Mouse (Mus musculus): ENCODE data around the gene Dock8. TPM values are rescaled to one million over a fixed set of nuclear protein-coding genes. Genes with fewer than 3 reads are reported as not detected.
A peak's percentile ranks its signal among the peaks of the same experiment; 100 is the strongest.

Dock8 gene
- polyA plus RNA-seq, 1 experiment from 2014 or later: 4.2 TPM

DNA sequence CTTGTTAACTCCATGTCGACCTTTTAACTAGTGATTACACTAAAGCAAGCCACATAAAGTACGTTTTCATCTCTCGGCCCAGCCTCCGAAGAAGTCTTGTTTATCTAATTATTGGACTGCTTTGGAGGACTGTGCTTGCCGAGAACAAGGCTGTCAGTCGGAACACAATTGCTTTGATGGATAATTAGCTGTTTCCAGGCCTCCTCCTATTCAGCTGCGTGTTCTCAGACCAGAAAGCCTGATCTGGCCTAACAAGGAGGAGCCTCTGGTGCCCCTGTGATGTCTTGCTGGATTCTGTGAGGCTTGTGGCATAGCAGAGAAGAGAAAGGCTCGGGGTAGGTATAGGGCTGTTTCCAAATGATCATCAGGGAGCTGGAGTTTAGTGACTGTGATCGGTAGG is 106.3 kb downstream of the Dock8 start:
- no peak overlapping the region for H3K9ac ChIP-seq
- no peak overlapping the region for H3K4me2 ChIP-seq
- ATAC-seq (replicated peaks; ENCODE audit: low FRiP score): no peak
- no peaks in the 10 kb centered on the region for H3K27me3 ChIP-seq
- H3K9me3 ChIP-seq (replicated peaks): no peaks in the 10 kb centered on the region
- H3K36me3 ChIP-seq: no peaks in the 10 kb centered on the region
- H3K4me3 ChIP-seq (replicated peaks): no peak overlapping the region
- H3K27ac ChIP-seq: no peak overlapping the region
- H3K4me1 ChIP-seq: no peaks in the 10 kb centered on the region
- 49% methylated on average over 9 of the region's 9 CpGs for WGBS

DNA sequence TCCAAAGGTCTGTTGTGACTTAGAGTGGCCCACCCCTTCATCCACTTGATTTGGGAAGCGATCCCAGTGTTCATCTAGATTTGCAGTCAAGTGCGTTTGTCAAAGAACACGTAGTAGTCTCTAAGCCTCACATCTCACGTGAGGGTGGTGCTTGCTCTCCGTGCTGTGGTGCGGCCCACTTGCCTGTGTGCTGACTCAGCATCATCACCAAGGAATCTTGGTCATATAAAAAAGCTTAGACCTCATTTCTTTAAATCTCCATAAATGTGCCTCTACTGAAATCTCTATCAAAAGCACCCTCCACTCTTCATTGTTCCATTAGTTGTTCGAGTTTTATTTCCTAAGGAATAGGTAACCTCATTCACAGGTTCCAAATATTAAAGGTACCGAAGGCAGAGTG is 107.0 kb downstream of the Dock8 start:
- Histone ChIP-seq H3K27ac (no peak overlapping the region), H3K4me2 (no peak overlapping the region), H3K9ac (no peak overlapping the region), H3K4me3 (replicated peaks) (no peak overlapping the region), H3K27me3 (no peaks in the 10 kb centered on the region), H3K4me1 (no peaks in the 10 kb centered on the region), H3K36me3 (no peaks in the 10 kb centered on the region), H3K9me3 (replicated peaks) (no peaks in the 10 kb centered on the region)
- no peak for ATAC-seq (replicated peaks; ENCODE audit: low FRiP score)
- WGBS: 93% methylated on average over 8 of the region's 8 CpGs

DNA sequence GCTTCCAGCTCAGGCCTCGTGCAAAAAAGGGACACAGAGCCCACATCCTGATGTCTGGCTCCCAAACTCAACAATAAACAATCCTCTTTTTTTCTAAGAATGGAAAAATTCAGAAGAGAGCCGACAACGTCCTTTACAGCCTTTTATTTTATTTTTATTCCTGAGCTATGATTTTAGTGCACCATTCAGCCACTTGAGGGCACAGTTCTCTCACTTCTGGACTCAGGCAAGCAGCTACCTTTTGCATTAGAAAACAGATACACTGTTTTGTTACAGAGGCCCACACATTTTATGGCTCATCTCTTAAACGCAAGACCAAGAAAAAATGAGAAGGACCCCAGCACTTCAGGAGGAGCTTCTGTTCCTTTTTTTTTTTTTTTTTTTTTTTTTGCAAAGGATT is 108.1 kb downstream of the Dock8 start:
- ATAC-seq (replicated peaks; ENCODE audit: low FRiP score): no peak
- 27% methylated on average over 4 of the region's 4 CpGs for WGBS

DNA sequence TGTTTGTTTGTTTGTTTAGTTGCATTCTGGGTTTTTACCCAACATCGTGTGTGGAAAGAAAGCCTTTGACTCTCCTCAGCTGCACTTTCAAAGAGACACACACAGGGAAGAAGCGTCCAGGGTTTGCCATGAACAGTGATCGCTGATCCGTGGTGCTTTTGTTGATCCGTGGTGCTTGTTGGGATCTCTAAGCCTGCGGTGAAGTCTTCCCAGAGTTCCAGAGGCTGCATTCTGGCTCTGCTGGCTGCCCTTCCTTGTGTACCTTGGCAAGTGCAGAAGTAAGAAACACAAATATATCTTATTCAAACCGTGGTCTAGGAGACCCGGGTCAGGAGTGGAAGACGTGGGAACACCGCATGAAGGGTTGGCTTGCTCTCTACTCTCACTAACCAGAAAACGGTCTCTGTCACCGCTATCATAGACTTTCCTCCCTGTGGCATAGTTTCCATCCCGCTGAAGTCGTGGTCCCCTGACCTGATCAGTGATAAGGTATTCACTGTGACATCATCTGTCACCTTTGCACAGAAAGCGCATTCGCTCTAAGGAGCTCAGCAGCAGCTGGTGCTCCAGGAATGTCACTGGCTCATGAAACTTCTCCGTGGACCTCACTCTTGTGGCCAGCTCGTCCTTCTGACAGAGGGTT is 112.4 kb downstream of the Dock8 start:
- no peak for ATAC-seq (replicated peaks; ENCODE audit: low FRiP score)
- 60% methylated on average over 18 of the region's 18 CpGs for WGBS
- H3K4me2 ChIP-seq: peak overlapping the region; percentile 18

More for the DNA sequence above, 108.1 kb downstream of the Dock8 start:
- H3K27me3 ChIP-seq: no peaks in the 10 kb centered on the region
- H3K4me2 ChIP-seq: peak overlapping the region; percentile 31; the same call in 1 of the 2 replicates
- H3K36me3 ChIP-seq: no peaks in the 10 kb centered on the region
- no peaks in the 10 kb centered on the region for H3K9me3 ChIP-seq (replicated peaks)
- H3K4me1 ChIP-seq: peaks cover 5% of the 10 kb centered on the region
- no peak overlapping the region for H3K9ac ChIP-seq
- H3K27ac ChIP-seq: no peak overlapping the region
- no peak overlapping the region for H3K4me3 ChIP-seq (replicated peaks)

DNA sequence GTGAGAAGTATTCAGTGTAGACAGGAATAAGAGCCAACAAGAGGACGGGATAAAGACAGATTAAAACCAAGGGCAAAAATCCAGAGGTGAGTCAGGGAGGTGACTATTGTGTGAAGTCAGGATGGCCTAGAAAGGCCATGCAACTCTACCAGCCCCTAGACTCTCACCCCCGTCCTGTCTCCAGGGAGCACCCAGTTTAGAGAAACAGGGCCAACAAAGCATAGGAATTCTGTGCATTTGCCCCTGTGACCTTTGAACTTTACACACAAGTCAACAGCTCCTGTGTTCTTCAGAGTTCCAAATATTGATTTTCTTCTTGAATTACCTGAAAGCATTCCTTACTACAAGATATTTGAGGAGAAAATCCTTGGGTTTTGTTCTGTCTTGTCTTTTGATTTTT is 117.6 kb downstream of the Dock8 start:
- 80% methylated on average over 2 of the region's 2 CpGs for WGBS
- ATAC-seq (replicated peaks; ENCODE audit: low FRiP score): no peak
- H3K9ac ChIP-seq: no peak overlapping the region

More for the DNA sequence above, 112.4 kb downstream of the Dock8 start:
- no peak overlapping the region for H3K27ac ChIP-seq
- H3K9me3 ChIP-seq (replicated peaks): no peaks in the 10 kb centered on the region
- H3K36me3 ChIP-seq: no peaks in the 10 kb centered on the region
- H3K4me1 ChIP-seq: peaks cover 5% of the 10 kb centered on the region
- no peaks in the 10 kb centered on the region for H3K27me3 ChIP-seq
- H3K9ac ChIP-seq: no peak overlapping the region
- no peak overlapping the region for H3K4me3 ChIP-seq (replicated peaks)

DNA sequence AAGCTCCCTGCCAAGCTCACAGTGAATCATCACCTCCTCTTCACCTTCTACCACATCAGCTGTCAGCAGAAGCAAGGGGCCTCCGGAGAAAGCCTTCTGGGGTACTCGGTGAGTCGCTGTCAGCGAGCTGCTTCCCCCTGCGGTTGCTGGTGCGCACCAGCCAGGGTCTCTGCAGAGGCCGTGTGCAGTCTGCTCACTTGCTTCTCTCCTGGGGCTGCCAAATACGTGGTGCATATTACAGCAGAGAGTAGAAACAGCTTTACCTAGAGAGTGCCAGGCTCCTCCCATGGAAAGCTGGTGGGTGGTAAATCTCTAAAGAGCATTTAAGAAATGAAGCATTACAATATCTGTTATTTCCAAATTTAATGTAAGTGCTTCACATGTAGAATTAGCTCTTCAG is 123.1 kb downstream of the Dock8 start:
- Histone ChIP-seq H3K4me1 (no peaks in the 10 kb centered on the region), H3K9ac (no peak overlapping the region), H3K27ac (no peak overlapping the region), H3K36me3 (no peaks in the 10 kb centered on the region), H3K9me3 (replicated peaks) (no peaks in the 10 kb centered on the region), H3K4me3 (replicated peaks) (no peak overlapping the region), H3K4me2 (no peak overlapping the region), H3K27me3 (no peaks in the 10 kb centered on the region)
- WGBS: 68% methylated on average over 8 of the region's 8 CpGs
- ATAC-seq (replicated peaks; ENCODE audit: low FRiP score): no peak

More for the DNA sequence above, 117.6 kb downstream of the Dock8 start:
- Histone ChIP-seq H3K9me3 (replicated peaks) (no peaks in the 10 kb centered on the region), H3K27ac (no peak overlapping the region), H3K27me3 (no peaks in the 10 kb centered on the region), H3K36me3 (no peaks in the 10 kb centered on the region), H3K4me2 (no peak overlapping the region), H3K4me1 (peaks cover under 1% of the 10 kb centered on the region; the same call in 1 of the 2 replicates), H3K4me3 (replicated peaks) (no peak overlapping the region)

DNA sequence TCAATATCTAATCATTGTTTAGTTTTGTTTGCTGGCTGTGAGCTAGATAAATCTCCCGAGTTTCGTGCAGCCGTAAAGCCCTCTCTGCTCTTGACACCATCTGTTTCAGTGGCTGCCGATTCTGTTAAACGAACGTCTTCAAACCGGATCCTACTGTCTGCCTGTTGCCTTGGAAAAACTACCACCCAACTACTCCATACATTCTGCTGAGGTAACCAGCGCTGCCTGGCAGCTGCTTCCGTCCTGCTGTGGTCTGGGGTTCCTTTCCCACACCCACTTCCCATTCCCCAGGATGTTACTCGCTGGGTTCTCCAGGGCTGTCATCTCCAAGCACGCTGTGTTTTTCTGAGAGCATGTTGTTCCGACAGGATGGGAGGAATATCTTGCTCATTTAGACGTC is 123.7 kb downstream of the Dock8 start:
- no peak overlapping the region for H3K9ac ChIP-seq
- H3K4me3 ChIP-seq (replicated peaks): no peak overlapping the region
- H3K9me3 ChIP-seq (replicated peaks): no peaks in the 10 kb centered on the region
- 56% methylated on average over 13 of the region's 13 CpGs for WGBS
- H3K27me3 ChIP-seq: no peaks in the 10 kb centered on the region
- no peak overlapping the region for H3K4me2 ChIP-seq
- no peak overlapping the region for H3K27ac ChIP-seq
- ATAC-seq (replicated peaks; ENCODE audit: low FRiP score): no peak
- H3K36me3 ChIP-seq: no peaks in the 10 kb centered on the region
- H3K4me1 ChIP-seq: no peaks in the 10 kb centered on the region

DNA sequence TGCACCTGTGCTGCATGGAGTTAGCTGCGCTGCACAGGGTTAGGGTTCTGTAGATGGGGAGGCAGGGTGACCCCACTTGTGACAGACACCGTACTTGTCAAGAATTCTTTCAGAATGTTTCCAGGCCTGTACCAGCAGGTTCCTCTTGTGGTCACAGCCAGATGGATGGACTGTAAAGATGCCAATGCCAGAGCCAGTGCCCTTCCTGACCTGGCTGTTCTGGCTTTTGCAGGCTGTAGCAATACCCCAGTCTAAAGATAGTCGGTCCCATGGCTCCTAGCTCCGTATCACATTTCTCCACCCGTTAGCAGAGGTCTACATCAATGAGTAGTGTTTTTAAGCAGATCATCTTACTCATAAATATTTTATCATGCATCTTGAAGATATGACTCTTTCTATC is 124.1 kb downstream of the Dock8 start:
- Histone ChIP-seq H3K4me1 (no peaks in the 10 kb centered on the region), H3K27ac (no peak overlapping the region), H3K36me3 (no peaks in the 10 kb centered on the region), H3K4me3 (replicated peaks) (no peak overlapping the region), H3K9me3 (replicated peaks) (no peaks in the 10 kb centered on the region), H3K27me3 (no peaks in the 10 kb centered on the region), H3K9ac (no peak overlapping the region), H3K4me2 (no peak overlapping the region)
- ATAC-seq (replicated peaks; ENCODE audit: low FRiP score): no peak
- WGBS: 76% methylated on average over 5 of the region's 5 CpGs

DNA sequence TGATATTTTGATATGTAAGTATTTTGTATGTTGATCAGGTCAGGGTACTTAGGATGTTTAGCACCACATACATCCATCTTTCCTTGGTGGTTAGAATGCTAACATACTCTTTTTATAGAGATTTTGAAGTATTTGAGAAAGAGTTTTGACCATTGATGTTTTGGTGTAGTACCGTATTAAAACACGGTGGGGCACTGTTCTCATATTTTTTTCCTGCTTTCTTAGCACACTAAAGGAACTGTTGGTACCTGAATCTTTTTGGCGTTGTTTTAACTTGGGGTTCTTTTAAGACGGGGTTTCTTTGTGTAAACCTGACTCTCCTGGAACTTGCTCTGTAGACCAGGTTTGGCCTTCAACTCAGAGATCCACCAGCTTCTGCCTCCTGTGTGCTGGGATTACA is 133.0 kb downstream of the Dock8 start:
- Histone ChIP-seq H3K9ac (no peak overlapping the region), H3K4me1 (no peaks in the 10 kb centered on the region), H3K9me3 (replicated peaks) (no peaks in the 10 kb centered on the region), H3K36me3 (no peaks in the 10 kb centered on the region), H3K27me3 (no peaks in the 10 kb centered on the region), H3K4me3 (replicated peaks) (no peak overlapping the region), H3K4me2 (no peak overlapping the region), H3K27ac (no peak overlapping the region)
- no peak for ATAC-seq (replicated peaks; ENCODE audit: low FRiP score)
- 11% methylated on average over 4 of the region's 4 CpGs for WGBS

DNA sequence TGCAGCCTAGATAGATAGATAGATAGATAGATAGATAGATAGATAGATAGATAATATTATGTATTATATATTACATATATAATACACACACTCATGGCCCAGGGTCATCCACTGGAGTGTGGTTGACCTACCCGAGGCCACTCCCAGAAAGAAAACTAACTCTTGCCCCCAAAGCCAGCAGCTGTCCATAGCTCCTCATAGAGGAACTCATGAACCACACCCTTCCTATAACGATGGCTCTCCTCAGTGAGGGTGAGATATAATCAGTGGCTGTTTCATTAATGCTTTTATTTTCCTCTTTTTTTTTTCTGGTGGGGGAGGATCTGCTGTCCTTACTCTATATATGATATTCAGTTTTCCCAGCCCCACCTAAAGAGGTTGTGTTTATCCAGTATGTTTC is 134.6 kb downstream of the Dock8 start:
- peaks cover 11% of the 10 kb centered on the region; the same call in 1 of the 2 replicates for H3K4me1 ChIP-seq
- H3K4me3 ChIP-seq (replicated peaks): no peak overlapping the region
- no peak overlapping the region for H3K9ac ChIP-seq
- H3K27me3 ChIP-seq: no peaks in the 10 kb centered on the region
- H3K36me3 ChIP-seq: no peaks in the 10 kb centered on the region
- H3K4me2 ChIP-seq: no peak overlapping the region
- 73% methylated on average over 2 of the region's 2 CpGs for WGBS
- no peak for ATAC-seq (replicated peaks; ENCODE audit: low FRiP score)
- H3K9me3 ChIP-seq (replicated peaks): no peaks in the 10 kb centered on the region
- no peak overlapping the region for H3K27ac ChIP-seq

DNA sequence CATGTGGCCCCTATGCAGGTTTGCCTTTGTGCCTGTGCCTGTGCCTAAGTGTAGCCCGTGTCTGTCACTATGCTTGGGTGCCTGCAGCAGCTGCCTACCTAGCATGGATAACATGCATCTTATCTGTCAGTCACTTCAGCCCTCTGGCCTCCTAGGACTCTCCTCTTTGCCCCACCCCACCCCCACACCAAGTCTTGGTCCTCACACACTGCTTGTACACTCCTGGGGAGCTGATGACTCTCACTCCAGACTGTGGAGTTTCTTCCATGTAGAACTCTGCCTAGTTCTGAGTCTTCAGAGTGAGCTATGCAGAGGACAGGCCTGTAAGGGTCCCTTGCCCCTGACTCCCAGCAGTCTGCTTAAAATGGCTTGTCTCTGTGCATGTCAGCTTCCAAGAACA is 136.8 kb downstream of the Dock8 start:
- H3K9ac ChIP-seq: no peak overlapping the region
- H3K4me3 ChIP-seq (replicated peaks): no peak overlapping the region
- ATAC-seq (replicated peaks; ENCODE audit: low FRiP score): no peak
- H3K27me3 ChIP-seq: no peaks in the 10 kb centered on the region
- WGBS: 54% methylated on average over 1 of the region's 1 CpGs
- H3K4me2 ChIP-seq: no peak overlapping the region
- no peaks in the 10 kb centered on the region for H3K36me3 ChIP-seq
- H3K9me3 ChIP-seq (replicated peaks): no peaks in the 10 kb centered on the region
- no peak overlapping the region for H3K27ac ChIP-seq
- H3K4me1 ChIP-seq: peaks cover 11% of the 10 kb centered on the region; the same call in 1 of the 2 replicates

DNA sequence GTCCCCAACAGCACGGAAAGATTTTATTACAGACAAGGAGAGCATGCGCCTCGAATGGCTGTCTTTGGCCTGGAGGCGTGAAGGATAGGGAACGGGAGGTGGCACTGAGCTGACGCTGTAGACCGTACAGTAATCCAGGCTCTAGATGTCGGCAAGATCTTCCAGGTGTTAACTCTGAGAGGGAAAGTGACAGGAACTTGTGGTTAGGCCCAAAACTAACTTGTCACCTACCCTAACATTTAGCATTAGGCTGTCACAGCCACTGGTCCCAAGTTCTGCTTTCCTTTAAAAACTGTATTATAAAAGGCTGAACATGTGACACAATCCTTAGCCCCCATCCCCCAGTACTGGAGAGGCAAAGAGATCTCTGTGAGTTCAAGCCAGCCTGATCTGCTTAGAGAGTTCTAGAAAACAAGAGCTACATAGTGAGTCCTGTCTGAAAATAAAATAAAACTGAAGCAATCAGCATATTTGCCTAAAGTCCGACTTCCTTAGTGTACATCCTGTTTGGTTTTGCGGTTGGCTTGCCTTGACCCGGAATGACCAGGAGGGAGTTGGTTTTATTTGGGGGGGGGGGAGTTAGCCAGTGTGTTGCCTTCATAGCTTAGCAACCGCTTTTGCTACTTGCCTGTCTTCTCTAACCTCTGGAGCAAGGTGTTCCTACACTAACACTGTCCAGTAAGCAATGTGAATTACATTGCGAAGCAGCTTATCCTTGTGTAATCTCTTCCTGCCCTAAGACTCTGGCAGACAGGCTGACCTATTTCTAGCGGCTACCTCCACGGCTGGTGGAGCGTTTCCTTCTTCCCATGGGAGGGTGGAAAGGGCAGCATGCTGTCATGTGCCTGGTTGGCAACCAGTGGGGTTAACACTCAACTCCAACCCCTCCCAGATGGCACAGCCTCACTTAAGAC is 138.8 kb downstream of the Dock8 start:
- Histone ChIP-seq H3K27ac (no peak overlapping the region), H3K9me3 (replicated peaks) (no peaks in the 10 kb centered on the region), H3K9ac (no peak overlapping the region), H3K4me2 (no peak overlapping the region), H3K4me3 (replicated peaks) (no peak overlapping the region), H3K27me3 (no peaks in the 10 kb centered on the region), H3K4me1 (peaks cover 11% of the 10 kb centered on the region; the same call in 1 of the 2 replicates), H3K36me3 (no peaks in the 10 kb centered on the region)
- no peak for ATAC-seq (replicated peaks; ENCODE audit: low FRiP score)
- WGBS: 59% methylated on average over 16 of the region's 16 CpGs
